Mouse (Mus musculus) G1E (cell line): Measurements from ENCODE around the gene Ell.

Experiments
- CTCF ChIP-seq: IDR thresholded peaks from 2 replicates; pipeline ENCODE4 v1.5.1; 2012; ENCODE audit warnings: low read depth, low read length, inconsistent platforms, mixed read lengths
- GATA1 ChIP-seq: IDR thresholded peaks from 2 replicates; pipeline ENCODE4 v1.6.1; 2012; ENCODE audit warnings: borderline replicate concordance, low read length, inconsistent platforms, mixed read lengths
- TAL1 ChIP-seq: conservative IDR thresholded peaks from 2 replicates; pipeline ENCODE4 v1.6.1; 2012; ENCODE audit warnings: low read depth, low read length, inconsistent platforms, mixed read lengths

DNA sequence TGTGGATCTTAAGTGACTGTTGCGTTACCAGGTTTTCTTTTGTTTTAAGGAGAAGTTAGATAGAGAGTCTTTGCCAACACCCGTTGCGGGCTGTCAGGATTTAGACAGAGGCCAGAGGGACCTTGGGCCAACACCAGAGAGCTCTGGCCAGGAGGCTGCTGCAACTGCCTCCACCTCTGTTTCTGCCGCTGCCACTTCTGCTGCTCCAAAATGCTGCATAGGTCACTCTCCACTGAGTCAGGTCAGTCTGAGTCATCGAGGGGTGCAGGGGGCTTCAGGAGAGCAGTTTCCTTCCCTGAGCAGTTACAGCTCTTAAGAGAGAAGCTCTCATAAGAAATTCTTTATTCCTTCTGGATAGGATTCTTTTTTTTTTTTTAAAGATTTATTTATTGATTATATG, 87.8 kb downstream of the Ell start:
- no peak for TF ChIP-seq CTCF
- no peak for TF ChIP-seq GATA1
- no peak for TF ChIP-seq TAL1
